Mouse (Mus musculus) cerebellum, postnatal 36 days (tissue): ENCODE measurements at regions not wholly inside any gene's neighbourhood (a gene's known extent, or its start where the extent isn't known, plus 50 kb on each side); places are given as distances from the start of the nearest gene placed in this dataset.

Source experiments
- DNase-seq, 2 experiments: peaks; one replicate each; pipeline ENCODE4 v3.0.0; 2021 to 2022; ENCODE audit warnings: mixed read lengths in 2 of 2

DNA sequence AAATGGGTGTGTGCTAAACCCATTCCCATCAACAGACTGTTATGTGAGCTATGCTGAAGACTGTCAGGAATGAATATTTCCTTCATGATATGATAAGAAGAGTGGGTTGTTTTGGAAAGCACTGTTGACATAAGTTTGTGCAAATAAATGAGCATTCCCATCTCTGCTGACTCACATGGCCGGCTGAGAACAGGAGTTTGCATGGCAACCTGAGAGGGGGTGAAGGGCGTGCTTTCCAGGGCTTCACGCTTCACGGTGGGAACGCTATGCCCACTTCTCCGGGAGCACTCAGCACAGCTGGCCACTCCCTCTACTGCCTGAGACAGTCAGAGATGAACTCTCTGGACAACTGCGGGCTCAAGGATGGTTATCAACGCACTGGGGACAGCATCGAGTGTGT lies 348.9 kb upstream of the Slc24a5 start:
- no peak for DNase-seq

DNA sequence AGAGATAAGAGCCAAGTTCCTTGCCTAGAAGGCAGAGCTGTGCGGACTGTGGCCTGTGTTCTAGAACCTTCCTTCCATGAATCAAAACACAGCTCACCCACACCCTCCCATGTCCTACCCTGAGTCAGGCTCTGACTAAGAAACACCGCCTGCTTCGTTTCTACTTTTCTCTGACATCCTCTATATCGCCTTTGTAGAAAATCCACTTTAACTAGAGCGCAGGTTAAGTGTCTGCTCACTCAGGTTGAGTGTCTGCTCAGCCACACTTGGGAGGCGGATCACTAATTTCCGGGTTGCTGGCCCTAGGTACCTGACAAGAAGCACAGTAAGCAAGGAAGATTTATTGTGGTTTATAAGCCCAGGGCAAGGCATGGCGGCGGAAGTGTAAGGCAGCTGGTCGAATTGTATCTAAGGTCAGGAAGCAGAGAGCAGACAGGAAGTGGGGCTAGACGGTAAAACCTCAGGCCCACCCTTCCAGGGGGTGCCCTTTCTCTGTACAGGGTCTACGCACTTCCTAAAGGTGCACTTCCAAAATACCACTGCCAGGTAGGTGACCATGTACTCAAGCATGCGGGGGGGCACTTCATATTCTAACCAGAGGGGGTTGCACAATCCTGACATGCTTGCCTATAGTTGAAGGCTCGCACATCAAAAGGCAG lies 348.0 kb upstream of the Slc24a5 start:
- no peak for DNase-seq

DNA sequence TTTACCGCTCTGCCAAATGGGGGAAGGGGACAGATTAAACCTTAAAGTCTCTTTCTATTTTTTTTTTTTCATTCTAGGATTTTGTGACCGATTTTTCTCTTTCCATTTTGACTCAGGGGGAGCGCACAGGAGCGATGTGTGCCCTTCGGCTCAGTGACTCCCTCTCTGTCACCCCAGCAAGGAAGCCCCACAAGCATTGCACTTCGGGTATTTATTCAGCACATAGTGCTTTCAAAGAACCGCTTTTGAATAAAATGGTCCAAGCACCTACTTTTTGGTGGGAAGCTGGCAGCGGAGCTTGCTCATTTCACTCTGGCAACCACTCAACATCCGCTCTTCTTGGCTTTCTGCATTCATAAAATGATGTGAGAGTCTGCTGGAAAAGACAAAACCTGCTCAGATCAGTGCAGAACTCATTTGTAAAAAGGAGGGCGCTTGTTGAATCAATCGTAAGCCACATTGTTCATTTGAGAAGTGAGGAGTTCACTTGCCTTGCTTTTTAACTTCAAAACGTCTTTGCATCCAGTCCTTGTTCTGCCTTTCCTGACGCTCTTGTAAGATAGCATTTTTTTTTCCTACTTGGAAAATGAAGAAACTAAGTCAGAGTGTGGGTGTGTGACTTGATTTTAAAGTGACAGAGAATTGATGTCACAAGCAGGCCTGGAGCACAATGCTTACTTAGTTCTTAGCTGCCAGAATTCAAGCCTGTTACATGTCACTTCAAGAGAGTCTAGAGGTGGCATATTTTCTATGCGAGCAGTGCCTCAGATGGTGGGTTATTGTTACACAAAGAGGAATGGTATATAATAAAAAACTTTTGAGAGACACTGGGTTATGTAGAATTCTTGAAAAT lies 347.1 kb upstream of the Slc24a5 start:
- DNase-seq: no peak

DNA sequence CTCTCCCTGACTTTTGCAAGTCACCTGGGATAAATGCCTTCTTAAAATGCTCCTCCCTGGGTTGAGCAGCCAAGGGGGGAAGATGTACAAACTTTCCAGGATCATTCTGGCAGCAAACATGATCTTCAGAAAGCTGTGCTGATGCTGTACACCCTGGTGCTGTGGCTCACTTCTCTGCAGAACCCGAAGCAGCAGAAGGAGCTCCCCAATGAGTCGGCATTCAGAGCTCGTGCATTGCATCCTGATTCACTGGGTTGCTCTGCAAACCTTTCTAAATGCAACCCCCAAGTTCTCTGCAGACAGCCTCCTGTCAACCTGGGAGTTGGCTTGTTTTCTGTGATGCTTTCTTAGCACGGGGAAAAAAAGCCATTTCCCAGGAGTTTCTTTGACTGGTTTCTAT lies 343.8 kb upstream of the Slc24a5 start:
- no peak for DNase-seq

DNA sequence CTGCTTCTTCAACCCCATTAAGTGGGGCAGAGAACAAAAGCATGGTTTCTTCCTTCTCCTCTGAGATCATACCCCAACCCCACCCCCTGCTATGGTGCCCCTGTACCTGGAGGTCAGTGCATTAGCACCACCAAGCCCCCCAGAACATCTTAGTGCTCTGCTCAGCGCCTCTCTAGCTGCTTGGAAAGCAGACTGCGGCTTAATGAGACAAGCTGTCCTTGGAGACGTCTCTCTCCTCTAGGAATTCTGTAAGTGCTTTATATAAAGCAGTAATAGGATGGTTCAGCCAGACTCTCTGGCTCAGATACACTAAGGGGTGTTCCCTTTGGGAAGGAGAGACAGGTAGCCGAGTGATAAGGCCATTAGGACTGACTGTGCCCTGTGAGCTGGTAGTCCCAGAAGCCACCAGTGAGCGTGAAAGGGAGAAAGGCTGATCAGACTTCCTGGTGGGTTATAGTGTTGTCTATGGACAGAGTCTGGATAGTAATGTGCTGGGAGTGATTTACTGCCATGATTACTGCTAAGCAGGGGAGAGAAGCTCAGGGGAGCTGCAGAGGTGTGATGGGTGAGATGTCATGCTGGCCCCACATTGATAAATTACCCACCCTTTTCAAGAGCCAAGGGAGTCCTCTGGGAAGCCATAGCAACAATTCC lies 343.0 kb upstream of the Slc24a5 start:
- DNase-seq: no peak

DNA sequence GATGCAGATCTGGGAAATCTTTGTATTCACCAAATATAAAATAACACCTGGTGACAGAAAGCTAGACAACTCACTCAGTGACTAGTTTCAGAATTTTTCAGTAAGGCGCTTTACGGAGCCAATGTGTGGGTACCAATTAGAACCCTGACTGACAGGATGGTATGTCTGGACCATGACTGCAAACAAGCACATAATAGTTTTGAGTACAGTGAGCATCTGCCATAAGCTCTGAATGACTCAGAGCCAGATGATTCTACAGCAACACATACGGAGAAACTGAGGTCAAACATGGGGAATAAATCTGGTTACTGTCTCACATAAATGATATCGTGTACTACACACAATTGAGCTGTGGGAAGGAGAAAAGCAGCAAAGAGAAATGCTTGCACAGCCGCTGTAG lies 339.9 kb upstream of the Slc24a5 start:
- DNase-seq: no peak

DNA sequence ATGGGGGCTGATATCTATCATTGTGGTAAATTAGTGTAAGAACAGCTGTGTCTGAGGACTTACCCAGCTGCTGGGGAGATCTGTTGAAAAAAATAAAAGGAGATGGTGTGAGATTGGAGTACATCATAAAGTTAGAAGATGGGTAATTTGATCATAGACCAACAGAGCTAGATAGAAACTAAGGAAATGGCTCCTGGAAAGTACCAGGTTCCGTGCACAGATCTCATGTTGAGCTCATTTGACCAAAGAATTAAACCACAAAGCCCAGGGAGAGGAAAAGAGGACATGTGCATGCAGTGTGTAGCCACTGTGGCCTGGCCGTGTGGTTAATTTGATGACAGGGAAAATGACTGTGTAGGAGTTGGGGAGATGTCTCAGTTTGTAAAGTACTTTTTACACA lies 335.3 kb upstream of the Slc24a5 start:
- DNase-seq: no peak

DNA sequence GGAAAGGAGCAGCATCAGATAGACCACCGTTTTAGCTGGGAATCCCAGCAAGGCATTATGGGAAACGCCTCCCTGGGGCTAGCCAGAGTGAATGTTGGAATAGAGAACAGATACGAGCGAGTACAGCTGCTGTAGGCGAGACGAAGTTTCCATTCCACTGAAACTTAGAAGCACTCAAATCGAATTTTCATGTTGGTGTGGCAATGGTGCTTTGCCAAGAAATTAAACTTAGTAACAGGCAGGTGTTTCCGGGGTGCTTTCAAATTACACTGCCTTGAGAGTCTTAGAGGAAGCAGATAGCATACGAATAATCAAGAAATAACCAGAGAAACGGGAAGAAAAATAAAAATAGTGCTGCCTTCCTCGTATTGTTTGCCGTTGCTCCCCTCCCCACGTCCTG lies 327.1 kb upstream of the Slc24a5 start:
- DNase-seq: no peak

DNA sequence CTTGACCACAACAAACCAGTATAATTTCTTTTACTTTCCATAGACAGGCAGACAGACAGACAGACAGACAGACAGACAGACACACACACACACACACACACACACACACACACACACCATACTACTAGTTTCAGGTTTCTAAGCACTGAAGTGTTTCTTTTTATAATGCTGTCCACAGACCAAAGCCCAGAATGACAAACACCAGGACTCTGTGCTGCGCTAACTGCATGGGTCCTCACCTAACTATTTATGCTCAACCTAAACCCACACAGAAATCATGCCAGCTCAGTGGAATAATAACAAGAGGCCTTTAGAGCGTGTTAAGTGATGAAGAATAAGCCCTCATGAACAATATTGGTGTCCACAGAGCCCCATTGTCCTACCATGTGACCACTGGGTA lies 325.0 kb upstream of the Slc24a5 start:
- DNase-seq: no peak

DNA sequence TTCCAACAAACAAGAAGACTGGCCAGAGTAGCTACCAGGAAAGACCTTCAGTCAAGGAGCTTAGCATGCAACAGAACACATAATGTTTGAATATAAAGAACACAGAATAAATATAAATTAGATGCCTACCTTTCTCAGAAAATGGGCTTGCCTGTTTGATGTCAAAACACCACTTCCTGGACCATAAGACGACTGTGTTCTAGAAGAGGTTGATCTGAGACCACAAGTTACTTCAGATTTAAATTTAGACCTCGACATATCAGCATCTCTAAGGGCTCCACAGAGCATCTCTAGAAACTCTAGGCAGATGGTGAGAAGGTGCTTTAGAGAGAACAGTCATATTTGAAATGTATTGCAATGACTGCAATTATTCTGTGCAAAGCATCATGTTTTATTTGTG lies 322.9 kb upstream of the Slc24a5 start:
- DNase-seq: no peak

DNA sequence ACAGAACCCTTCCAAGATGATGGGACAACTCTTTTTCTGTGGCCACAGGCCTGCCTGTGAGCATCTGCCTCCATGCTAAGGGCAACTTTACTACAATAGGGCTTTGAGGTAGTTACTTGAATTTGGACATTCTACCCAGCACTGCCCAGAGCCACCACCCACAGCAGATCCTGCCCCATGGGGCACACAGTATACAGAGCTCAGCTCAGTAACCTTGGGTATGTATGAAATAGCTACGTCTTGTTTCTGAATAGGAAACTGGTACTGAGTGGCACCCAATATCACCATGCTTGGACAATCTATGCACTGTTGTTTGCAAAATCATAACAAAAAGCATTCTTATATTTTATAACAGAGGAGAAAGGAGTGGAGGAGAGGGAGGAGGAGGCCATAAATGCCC lies 320.8 kb upstream of the Slc24a5 start:
- no peak for DNase-seq

DNA sequence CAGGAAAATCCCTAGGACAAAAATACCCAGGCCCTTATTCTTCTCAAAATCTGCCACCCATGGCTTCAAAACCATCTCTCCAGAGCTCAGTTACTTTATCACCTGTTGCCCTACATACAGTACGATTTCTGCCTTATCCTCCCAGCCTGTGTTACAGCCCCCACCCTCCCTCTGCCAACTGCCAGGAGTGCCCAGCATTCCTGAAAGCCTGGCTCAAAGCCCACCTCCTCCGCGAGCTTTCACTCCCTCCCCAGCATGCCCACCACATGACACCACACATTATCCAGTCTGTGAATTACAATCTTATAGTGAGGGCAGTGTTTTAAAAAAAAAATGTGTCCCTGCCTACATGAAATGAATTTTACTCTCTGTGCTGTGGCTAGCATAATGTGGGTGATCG lies 320.3 kb upstream of the Slc24a5 start:
- peak in 1 of 2 experiments; percentile 9 for DNase-seq

DNA sequence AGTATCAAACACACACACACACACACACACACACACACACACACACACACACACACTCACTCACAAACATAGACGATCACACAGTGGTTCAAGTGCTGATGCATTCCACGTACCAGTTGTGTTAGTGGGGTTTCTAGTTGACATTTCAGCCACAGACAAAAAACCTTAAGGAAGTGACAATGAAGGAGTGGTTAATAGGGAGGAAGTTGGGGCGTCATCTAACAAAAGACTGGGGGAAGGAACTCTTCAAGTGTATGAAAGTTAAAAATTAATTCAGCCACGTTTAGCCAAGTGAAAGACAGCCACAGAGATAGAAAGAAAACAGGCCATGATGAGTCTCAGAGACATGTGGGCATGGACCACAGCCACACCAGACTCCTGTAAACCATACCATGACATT lies 316.1 kb upstream of the Slc24a5 start:
- no peak for DNase-seq

DNA sequence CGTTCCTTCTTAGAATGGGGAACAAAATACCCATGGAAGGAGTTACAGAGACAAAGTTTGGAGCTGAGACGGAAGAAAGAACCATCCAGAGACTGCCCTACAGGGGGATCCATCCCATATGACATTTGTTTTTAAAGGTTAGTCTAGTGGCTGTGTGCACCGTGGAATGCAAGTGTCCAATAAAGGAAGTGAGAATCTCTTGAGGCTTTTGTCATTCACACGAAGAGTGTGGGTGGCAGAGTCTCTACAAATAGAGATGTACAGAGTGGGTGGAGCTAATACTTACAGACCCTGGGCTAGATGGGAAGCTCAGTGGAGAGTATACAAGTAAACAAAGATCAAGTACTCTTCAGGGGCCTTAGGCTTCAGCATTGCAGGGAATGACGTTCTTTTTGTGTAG lies 314.2 kb upstream of the Slc24a5 start:
- no peak for DNase-seq

DNA sequence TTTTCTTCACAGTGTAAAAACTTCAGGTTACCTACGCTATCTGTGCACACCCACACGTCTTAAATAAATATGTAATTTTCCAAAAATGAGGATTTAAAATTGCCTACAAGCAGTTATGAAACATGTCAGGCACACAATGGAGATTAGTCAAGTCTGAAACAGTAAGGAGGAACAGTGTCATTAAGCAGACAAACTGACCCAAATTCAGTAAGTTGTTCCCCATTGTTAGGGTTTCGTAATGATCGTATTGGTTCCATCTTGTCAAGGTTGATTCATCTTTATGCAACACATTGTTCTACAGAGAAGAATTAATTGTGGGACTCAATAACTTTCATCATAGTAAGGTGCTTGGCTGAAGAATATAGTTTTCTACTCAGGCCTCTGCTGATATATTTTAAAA lies 312.7 kb upstream of the Slc24a5 start:
- DNase-seq: no peak

DNA sequence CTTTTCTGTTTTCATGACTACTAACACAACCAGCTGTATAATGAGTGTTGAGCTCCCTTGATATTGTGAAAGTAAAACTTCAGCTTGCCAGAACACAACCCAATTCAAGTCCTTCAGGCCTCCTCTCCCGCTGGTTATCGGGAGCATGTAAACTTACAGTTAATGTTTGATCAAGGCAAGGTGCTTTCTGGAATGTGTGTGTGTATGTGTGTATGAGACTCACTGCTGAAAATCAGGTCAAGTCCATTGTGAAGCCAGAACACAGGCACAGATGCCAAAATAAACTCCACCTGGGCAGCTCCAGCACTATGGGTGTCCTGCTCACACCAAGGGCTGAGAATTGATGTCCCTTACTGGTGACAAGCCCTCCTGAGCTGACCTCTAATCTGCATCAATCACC lies 308.9 kb upstream of the Slc24a5 start:
- no peak for DNase-seq

DNA sequence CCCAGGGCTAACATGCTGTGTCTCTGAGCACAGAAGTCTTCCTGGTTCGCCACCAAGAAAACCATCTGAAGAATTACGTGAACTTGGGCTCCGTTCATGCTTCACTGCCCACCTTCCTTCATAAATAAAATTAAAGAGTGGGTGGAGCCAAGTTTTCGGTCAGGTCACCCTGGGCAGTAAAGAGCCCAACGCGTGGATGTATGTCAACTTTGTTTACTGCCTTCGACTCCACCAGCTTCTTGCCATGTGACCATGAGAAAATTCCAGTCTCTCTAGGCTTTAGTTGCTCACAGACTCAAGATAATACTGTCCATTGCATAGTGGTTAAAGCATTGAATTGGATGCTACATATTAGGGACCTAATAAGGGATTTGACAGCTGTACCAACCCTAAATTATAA lies 304.3 kb upstream of the Slc24a5 start:
- DNase-seq: no peak

DNA sequence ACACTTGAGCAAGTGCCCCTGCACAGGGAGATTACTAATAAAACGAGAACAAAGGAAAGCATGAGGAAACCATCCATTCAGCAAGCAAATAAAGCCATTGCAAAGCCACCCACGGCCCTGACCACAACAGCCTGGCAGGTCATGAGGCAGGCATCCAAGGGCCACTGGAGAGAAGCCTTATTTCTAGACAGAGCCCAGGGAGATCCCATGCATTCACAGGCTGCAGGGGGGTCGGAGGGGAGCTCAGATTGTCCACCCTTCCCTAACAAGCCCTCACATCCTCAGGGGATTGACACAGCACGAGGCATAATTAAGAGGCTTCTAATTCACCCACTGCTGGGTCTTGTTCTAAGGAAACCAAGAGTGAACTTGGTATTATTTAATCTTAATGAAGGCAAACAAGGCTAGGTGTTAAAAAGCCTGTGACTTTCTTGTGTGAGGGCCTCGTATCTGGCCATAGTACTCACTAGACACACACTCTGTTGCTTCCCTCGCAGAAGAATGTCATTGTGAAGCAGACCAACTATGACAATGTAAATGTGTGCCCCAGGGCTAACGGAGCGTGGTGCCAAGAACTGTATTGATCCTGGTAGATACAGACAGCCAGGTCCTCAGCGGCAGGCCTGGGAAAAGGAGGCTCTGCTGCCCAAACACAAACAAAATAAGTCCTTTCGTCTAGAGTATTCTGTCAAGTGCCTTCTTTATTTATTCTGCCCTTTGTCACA lies 303.6 kb upstream of the Slc24a5 start:
- no peak for DNase-seq

DNA sequence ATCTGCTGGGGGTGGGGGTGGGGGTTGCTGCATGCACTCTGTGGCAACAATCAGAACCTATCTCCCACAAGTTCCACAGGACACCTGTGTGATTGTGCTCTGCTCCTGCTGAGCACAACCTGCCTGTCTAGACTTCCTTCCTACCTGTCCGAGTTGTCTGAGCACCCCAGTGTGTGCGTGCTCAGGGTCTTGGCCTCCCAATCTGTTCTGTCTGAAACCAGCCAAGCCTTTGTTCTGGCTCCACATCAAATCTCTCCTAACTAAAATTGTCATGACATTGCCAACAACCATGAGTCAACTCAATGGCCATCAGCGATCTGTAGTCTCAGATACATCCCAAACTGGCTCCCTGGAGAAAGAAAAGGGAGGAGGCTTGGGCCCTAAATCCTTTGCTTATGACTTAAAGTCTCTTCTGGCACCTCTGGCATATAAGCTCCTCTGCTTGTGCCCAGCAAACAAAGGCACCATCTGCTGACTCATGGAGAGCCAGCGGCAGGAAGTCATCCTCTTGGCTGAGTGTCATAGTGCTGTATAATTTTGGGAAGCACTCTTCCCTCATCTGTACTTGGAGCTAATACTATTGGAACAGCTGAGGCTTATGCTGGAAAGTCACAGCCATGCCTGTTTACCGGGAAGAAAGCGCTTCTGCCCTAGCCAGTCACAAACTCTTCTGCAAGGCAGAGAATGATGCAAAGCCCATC lies 298.5 kb upstream of the Slc24a5 start:
- DNase-seq: peak; percentile 12 to 16

DNA sequence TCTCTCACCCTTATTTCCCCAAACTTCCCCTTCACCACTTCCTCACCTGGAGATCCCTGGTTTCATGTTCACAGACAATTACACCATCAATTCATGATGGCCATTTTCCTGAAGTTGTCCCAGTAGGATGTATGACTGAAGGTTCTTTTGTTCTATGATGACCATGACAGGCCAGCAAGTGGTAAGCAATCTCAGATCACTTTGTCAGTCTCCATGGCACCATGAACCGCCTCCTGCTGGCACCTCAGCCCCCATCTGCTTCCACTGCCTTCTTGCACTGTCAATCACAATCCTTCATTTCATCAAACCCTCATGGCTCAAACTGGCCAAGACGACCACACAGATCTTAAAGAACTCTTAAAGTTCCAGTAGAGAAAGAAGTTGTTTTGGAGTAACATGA lies 297.9 kb upstream of the Slc24a5 start:
- DNase-seq: no peak

DNA sequence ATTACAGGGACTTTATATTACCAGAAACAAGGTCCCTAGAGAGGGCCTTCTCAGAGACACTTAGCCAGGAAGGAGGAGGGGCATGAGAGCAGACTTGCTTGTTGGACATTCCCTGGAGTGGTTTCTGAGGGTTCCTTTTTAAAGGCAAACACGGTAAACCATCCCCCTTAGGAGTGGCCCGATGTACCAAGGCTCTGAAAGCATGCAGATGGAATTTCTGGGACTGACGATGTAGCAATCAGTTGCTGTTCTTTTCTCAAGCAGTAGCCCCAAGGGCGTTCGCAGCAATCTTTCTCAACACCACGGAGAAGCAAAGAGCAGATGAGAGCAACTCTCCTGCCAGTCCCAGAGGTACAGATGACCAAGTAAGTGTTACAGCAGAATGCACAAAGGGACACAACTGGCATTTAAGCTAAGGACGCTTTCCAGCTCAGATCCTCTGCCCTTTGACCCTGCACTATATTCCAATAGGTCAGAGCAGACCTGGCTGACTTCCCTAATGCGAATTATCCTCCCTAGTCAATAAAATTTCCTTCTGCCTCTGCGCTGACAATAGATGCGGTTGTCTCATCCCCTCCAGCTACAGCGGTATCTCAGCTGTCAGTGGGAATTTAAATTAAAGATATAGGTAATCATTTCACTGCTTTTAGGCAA lies 295.7 kb upstream of the Slc24a5 start:
- DNase-seq: no peak

DNA sequence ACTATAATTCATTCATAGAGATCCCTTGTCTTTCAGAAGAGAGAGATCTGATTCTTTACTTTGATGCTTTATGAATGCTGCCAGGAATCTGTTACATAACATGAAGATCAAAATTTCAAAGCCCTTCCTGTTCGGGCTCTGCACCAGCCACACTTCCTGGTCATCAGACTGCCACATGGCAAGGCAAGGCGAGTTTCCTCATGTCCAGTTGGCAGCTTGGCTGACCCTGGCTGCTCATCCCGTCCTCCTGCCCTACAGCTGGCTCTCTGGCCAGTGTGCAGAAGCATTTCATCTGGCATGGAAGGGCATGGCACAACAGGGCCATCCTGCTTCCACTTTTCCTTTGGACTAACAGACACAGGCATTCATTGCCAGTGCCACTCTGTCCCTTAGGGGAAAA lies 292.2 kb upstream of the Slc24a5 start:
- DNase-seq: peak; percentile 28 to 53
